Comparison of ENCODE assay signal across 25 mouse cellular contexts in the genomic region with DNA sequence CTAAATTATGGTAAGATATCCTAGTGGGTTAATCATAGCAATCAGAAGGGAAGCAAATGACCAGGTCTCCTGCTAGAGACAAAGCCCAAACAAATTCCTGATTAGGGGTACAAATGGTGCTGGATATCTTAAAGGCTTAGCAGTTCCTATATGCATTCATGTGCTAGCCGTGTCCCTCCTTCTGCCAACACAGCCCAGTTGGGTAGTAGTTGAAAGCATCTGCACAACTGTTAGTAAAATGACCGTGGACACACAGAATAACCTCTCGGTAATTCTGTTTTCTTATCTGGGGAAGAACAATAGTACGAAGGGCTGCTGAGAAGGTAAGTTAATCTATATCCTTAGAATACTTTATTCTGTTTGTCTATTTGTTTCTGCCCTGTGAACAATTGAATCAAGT. TPM values are rescaled to one million over a fixed set of nuclear protein-coding genes. Genes with fewer than 3 reads are reported as not detected.
A peak's percentile ranks its signal among the peaks of the same experiment; 100 is the strongest.
DNase-seq lines count a peak whose midpoint lies in the region; ATAC-seq and TF ChIP-seq lines count a peak whose summit lies in the region.
"Had no signal": no experiment of that assay in that cellular context is flagged by ENCODE, and none has a peak within 500 bp of the region (broad histone marks: within the 10 kb centered on the region; RNA-seq: fewer than 3 reads in every experiment).

No protein-coding gene starts in this region.

- H3K4me1 ChIP-seq in heart, embryonic 12.5 days (replicated peaks), result peaks cover 37% of the 10 kb centered on the region
- H3K4me1 ChIP-seq in limb, embryonic 12.5 days (replicated peaks), result peaks cover 31% of the 10 kb centered on the region
- H3K4me1 ChIP-seq in limb, embryonic 10.5 days, result peaks cover 31% of the 10 kb centered on the region
- H3K4me1 ChIP-seq in embryonic fibroblast, embryonic 13.5 days (ENCODE audit: control insufficient read depth, insufficient read depth, low read length), result peaks cover 15% of the 10 kb centered on the region
- H3K4me1 ChIP-seq in stomach, embryonic 16.5 days (ENCODE audit: control insufficient read depth, insufficient read depth, low read length), result peaks cover 17% of the 10 kb centered on the region

- no peak for TF ChIP-seq CTCF in embryonic fibroblast, embryonic 13.5 days (IDR thresholded peaks at IDR 0.05; ENCODE audit: borderline replicate concordance, insufficient read depth, low read length)

- no peaks in the 10 kb centered on the region for H3K9me3 ChIP-seq in heart, embryonic 12.5 days (replicated peaks)
- no peaks in the 10 kb centered on the region; the same call in 1 of the 2 replicates for H3K9me3 ChIP-seq in limb, embryonic 12.5 days
- no peaks in the 10 kb centered on the region for H3K9me3 ChIP-seq in limb, embryonic 10.5 days (replicated peaks)
- H3K9me3 ChIP-seq in stomach, embryonic 16.5 days (replicated peaks; ENCODE audit: control insufficient read depth, low read length), result no peaks in the 10 kb centered on the region
- H3K9me3 ChIP-seq: embryonic facial prominence, embryonic 12.5 days; midbrain, embryonic 15.5 days; stomach, embryonic 15.5 days had no signal

- peak overlapping the region; percentile 92; the same call in 1 of the 2 replicates for H3K4me2 ChIP-seq in heart, embryonic 12.5 days
- H3K4me2 ChIP-seq in limb, embryonic 12.5 days, result peak overlapping the region; percentile 69; the same call in 1 of the 2 replicates
- 0 out of 2 replicates have a peak overlapping the region, but pooled peaks have one; percentile 12 for H3K4me2 ChIP-seq in stomach, embryonic 16.5 days (ENCODE audit: low read depth, low read length)
- H3K4me2 ChIP-seq: hindbrain, embryonic 14.5 days; midbrain, embryonic 15.5 days; stomach, embryonic 15.5 days had no signal

- no peak overlapping the region for H3K4me3 ChIP-seq in heart, embryonic 12.5 days
- H3K4me3 ChIP-seq in limb, embryonic 12.5 days (replicated peaks), result no peak overlapping the region
- H3K4me3 ChIP-seq in limb, embryonic 10.5 days, result no peak overlapping the region
- no peak overlapping the region for H3K4me3 ChIP-seq in embryonic fibroblast, embryonic 13.5 days (ENCODE audit: insufficient read depth, low read length)
- H3K4me3 ChIP-seq in stomach, embryonic 16.5 days (replicated peaks; ENCODE audit: low read length), result no peak overlapping the region
- H3K4me3 ChIP-seq: embryonic facial prominence, embryonic 12.5 days; midbrain, embryonic 15.5 days; stomach, embryonic 15.5 days had no signal

- H3K27me3 ChIP-seq in heart, embryonic 12.5 days (replicated peaks), result no peaks in the 10 kb centered on the region
- H3K27me3 ChIP-seq in limb, embryonic 12.5 days, result no peaks in the 10 kb centered on the region
- H3K27me3 ChIP-seq in limb, embryonic 10.5 days (ENCODE audit: low read depth, poor library complexity, severe bottlenecking), result no peaks in the 10 kb centered on the region
- H3K27me3 ChIP-seq in stomach, embryonic 16.5 days (ENCODE audit: control insufficient read depth, insufficient read depth, low read length), result no peaks in the 10 kb centered on the region
- H3K27me3 ChIP-seq: embryonic facial prominence, embryonic 12.5 days; midbrain, embryonic 15.5 days; stomach, embryonic 15.5 days had no signal

- no peak overlapping the region for H3K9ac ChIP-seq in heart, embryonic 12.5 days
- H3K9ac ChIP-seq in limb, embryonic 12.5 days (replicated peaks), result no peak overlapping the region
- no peak overlapping the region for H3K9ac ChIP-seq in stomach, embryonic 16.5 days (ENCODE audit: low read length)
- H3K9ac ChIP-seq: embryonic facial prominence, embryonic 12.5 days; hindbrain, embryonic 14.5 days; midbrain, embryonic 15.5 days; stomach, embryonic 15.5 days had no signal

- no peak for DNase-seq in heart, postnatal 4 days
- DNase-seq in limb, embryonic 10.5 days (ENCODE audit: low spot score), result no peak
- DNase-seq in adrenal gland, postnatal 25 days, result no peak
- DNase-seq: cerebellum, adult 9-10 months had no signal

- no peak for ATAC-seq in heart, embryonic 12.5 days (ENCODE audit: insufficient number of reproducible peaks, low FRiP score)
- ATAC-seq in limb, embryonic 12.5 days (ENCODE audit: insufficient number of reproducible peaks, insufficient read depth, low FRiP score, low TSS enrichment, low read depth), result no peak
- ATAC-seq in stomach, embryonic 16.5 days (ENCODE audit: insufficient read depth, low FRiP score), result no peak
- ATAC-seq: midbrain, embryonic 15.5 days had no signal

- H3K27ac ChIP-seq in heart, embryonic 12.5 days (ENCODE audit: poor library complexity, severe bottlenecking), result no peak overlapping the region
- no peak overlapping the region for H3K27ac ChIP-seq in limb, embryonic 12.5 days
- H3K27ac ChIP-seq in limb, embryonic 10.5 days, result no peak overlapping the region
- 0 out of 2 replicates have a peak overlapping the region, but pooled peaks have one; percentile 59 for H3K27ac ChIP-seq in embryonic fibroblast, embryonic 13.5 days (ENCODE audit: insufficient read depth, low read length)
- no peak overlapping the region for H3K27ac ChIP-seq in stomach, embryonic 16.5 days (ENCODE audit: low read length)
- H3K27ac ChIP-seq: embryonic facial prominence, embryonic 12.5 days; hindbrain, embryonic 14.5 days; midbrain, embryonic 15.5 days; stomach, embryonic 15.5 days had no signal

- 54% methylated on average over 4 of the region's 4 CpGs for WGBS in heart, embryonic 12.5 days
- WGBS in limb, embryonic 12.5 days, result 89% methylated on average over 4 of the region's 4 CpGs
- WGBS in limb, embryonic 10.5 days, result 92% methylated on average over 4 of the region's 4 CpGs
- 66% methylated on average over 4 of the region's 4 CpGs for WGBS in stomach, embryonic 16.5 days

- peaks cover 10% of the 10 kb centered on the region; the same call in 1 of the 2 replicates for H3K36me3 ChIP-seq in heart, embryonic 12.5 days
- H3K36me3 ChIP-seq in limb, embryonic 12.5 days, result peaks cover 15% of the 10 kb centered on the region; the same call in 1 of the 2 replicates
- H3K36me3 ChIP-seq in limb, embryonic 10.5 days, result peaks cover 5% of the 10 kb centered on the region; the same call in 1 of the 2 replicates
- no peaks in the 10 kb centered on the region for H3K36me3 ChIP-seq in stomach, embryonic 16.5 days (ENCODE audit: control insufficient read depth, insufficient read depth, low read length)
- H3K36me3 ChIP-seq: midbrain, embryonic 15.5 days; stomach, embryonic 15.5 days had no signal

- no peak for TF ChIP-seq POLR2A in embryonic fibroblast, embryonic 13.5 days (IDR thresholded peaks at IDR 0.05; ENCODE audit: low read depth, low read length)

RNA-seq across cellular contexts. Expression of a gene that starts 55.0 kb away (rescaled TPM):
- polyA plus RNA-seq in heart, embryonic 12.5 days (2016; fragmentation: Nextera tagmentation; extraction: Ambion mirVana), result not detected in 2 replicates
- total RNA-seq in heart, postnatal 4 days (2021), result not detected
- polyA plus RNA-seq in limb, embryonic 12.5 days (2016; fragmentation: Nextera tagmentation; extraction: Ambion mirVana), result not detected in 2 replicates
- polyA plus RNA-seq in limb, embryonic 10.5 days (2016; fragmentation: Nextera tagmentation; extraction: Ambion mirVana), result not detected in 2 replicates
- polyA plus RNA-seq in embryonic fibroblast, embryonic 13.5 days (2011; ENCODE audit: insufficient read length, low read depth, missing spikeins), result not detected in 2 replicates
- polyA plus RNA-seq in stomach, embryonic 16.5 days (2015; fragmentation: Nextera tagmentation; extraction: Ambion mirVana), result 0.32 and 0.53 TPM in 2 replicates
- 3.4 TPM in 1 of 2 replicates, not detected in the other for total RNA-seq in adrenal gland, postnatal 25 days (2021)
- total RNA-seq: adrenal gland, adult 18-20 months; gastrocnemius, adult 18-20 months; layer of hippocampus, postnatal 10 days; left cerebral cortex, adult 8-10 months; megakaryocyte-erythroid progenitor cell, adult 5-6 weeks; neutrophil, adult 5-6 weeks had no signal
- polyA plus RNA-seq: C2C12; cortical plate, adult 2 months; heart, postnatal 0 days; hindbrain, embryonic 14.5 days; kidney, embryonic 16.5 days; large intestine, adult 2 months; midbrain, embryonic 15.5 days; spleen, adult 2 months; thymus, postnatal 0 days had no signal

Comparison
In these comparisons a context has a peak if more than half of its experiments do, and no peak if none do; other contexts are left out.
1. H3K4me2 ChIP-seq: peak in every context shown above with its lines; median percentile 92 in heart, embryonic 12.5 days; 69 in limb, embryonic 12.5 days; 12 in stomach, embryonic 16.5 days.